Mouse (Mus musculus): ENCODE measurements around the gene Chrnb1. TPM values are rescaled to one million over a fixed set of nuclear protein-coding genes. Genes with fewer than 3 reads are reported as not detected.

The Chrnb1 gene
- polyA plus RNA-seq, 1 experiment from 2014 or later = 10.3 TPM

DNA sequence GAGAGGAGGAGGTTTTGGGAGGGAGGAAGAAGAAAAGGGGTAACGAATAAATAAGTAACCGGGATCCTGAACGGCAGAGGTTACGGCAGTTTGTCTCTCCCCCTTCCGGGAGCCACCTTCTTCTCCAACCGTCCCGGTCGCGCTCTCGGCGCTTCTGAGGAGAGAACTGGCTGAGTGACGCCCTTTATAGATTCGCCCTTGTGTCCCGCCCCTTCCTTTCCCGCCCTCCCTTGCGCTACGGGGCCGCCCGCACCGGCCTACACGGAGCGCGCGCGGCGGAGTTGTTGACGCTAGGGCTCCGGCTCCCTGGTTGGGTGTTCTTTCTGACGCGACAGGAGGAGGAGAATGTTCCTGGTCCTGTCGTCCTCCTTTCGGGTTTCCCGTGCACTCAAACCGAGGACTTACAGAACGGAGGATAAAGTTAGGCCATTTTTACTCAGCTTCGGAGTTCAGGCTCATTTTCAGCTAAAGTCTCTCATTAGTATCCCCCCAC lies 37.2 kb downstream of the Chrnb1 start, which contains the start of gene Polr2a:
Polr2a (minus strand) TSS at position 160 of the 493 bp plus-strand sequence.
- no peaks in the 10 kb centered on the region for H3K36me3 ChIP-seq (ENCODE audit: control insufficient read depth, insufficient read depth, low read length)
- ATAC-seq (ENCODE audit: insufficient read depth, low FRiP score) = peak; percentile 95
- H3K4me2 ChIP-seq (ENCODE audit: low read depth, low read length) = peak within 1 kb of the TSS; percentile 75
- peak within 1 kb of the TSS; percentile 81 for H3K9ac ChIP-seq (ENCODE audit: low read length)
- peak within 1 kb of the TSS; percentile 77 for H3K4me3 ChIP-seq (replicated peaks; ENCODE audit: low read length)
- peaks cover 35% of the 10 kb centered on the region for H3K4me1 ChIP-seq (ENCODE audit: control insufficient read depth, insufficient read depth, low read length)
- 0% methylated on average over 29 of the region's 36 CpGs for WGBS
- no peaks in the 10 kb centered on the region for H3K9me3 ChIP-seq (replicated peaks; ENCODE audit: control insufficient read depth, low read length)
- H3K27ac ChIP-seq (ENCODE audit: low read length) = peak within 1 kb of the TSS; percentile 92
- H3K27me3 ChIP-seq (ENCODE audit: control insufficient read depth, insufficient read depth, low read length) = no peaks in the 10 kb centered on the region

DNA sequence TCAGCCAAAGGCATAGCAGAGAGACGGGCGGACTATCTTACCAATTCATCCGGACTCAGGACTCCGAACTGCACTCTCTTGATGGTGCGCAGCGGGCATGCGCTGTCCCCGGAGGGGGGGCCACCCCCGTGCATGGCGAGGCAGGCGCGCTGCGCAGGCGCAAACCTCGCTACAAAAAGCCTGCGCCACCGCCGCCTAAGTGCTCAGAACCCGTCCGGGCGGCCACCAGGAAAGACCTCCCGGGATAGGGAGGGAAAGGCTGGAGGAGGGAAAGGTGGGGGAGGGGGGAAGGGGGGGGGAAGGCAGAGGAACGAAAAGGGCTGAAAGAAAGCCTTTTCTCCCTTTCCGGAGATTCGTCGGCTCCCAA lies 37.7 kb downstream of the Chrnb1 start:
- Histone ChIP-seq H3K36me3 (ENCODE audit: control insufficient read depth, insufficient read depth, low read length) (no peaks in the 10 kb centered on the region), H3K9me3 (replicated peaks; ENCODE audit: control insufficient read depth, low read length) (no peaks in the 10 kb centered on the region), H3K4me1 (ENCODE audit: control insufficient read depth, insufficient read depth, low read length) (peaks cover 37% of the 10 kb centered on the region), H3K27ac (ENCODE audit: low read length) (peak overlapping the region; percentile 92), H3K27me3 (ENCODE audit: control insufficient read depth, insufficient read depth, low read length) (no peaks in the 10 kb centered on the region), H3K4me2 (ENCODE audit: low read depth, low read length) (peak overlapping the region; percentile 75), H3K9ac (ENCODE audit: low read length) (peak overlapping the region; percentile 80), H3K4me3 (replicated peaks; ENCODE audit: low read length) (peak overlapping the region; percentile 77)
- 0% methylated on average over 23 of the region's 26 CpGs for WGBS
- ATAC-seq (ENCODE audit: insufficient read depth, low FRiP score) = peak; percentile 89

DNA sequence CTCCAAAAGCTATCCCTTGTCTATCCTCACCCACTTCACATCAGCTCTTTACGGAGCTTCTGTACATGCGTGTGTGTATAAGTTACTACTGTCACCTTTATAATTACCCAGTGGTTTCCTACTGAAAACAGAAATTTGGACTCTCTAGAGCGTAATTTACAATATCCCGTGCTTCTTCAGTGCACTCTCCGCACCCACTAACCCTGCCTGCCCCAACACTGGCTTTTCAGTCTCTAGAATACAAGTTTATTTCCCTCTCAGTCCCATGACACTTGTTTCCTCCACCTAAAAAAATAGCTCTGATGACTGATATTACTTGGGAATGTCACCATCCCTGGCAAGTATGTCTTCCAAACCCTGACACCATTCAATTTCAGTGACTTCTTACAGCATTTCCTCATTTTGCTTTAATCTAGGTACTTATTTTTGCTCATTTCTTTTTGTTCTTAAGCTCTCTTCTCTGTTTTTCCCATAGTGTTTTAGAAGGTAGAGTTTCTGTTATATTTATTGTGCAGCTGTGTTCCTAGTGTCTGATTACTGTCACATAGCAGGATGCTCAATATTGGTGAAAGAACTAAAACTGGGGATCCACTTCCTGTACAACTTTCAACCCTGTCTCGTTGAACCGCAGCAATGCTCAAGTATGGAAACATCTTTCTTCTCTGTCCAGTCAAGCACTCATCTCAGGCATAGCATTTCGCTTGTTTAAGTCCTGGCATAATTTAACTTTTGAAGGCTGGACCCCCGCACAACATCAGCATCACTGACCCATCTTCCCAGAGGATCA lies 38.2 kb downstream of the Chrnb1 start:
- WGBS = 34% methylated on average over 9 of the region's 9 CpGs
- peaks cover 39% of the 10 kb centered on the region for H3K4me1 ChIP-seq (ENCODE audit: control insufficient read depth, insufficient read depth, low read length)
- no peak for ATAC-seq (ENCODE audit: insufficient read depth, low FRiP score)

DNA sequence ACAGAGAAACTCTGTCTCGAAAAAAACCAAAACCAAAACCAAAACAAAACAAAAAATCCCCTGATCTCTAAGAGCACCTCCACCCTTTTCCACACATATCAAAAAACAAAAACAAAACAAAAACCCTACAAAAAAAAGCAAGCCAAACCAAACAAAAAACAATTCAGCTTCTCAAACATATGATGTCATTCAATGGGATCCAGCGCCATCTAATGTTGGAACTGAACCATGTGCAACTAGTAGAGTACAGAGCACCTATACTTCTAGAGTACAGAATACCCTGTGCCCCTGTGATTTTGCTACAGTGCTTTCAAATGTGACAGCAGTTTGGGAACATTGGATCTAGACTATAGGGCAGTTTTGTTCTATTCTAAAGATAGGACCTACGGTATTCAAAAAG lies 41.0 kb downstream of the Chrnb1 start:
- H3K9me3 ChIP-seq (replicated peaks; ENCODE audit: control insufficient read depth, low read length) = no peaks in the 10 kb centered on the region
- H3K36me3 ChIP-seq (ENCODE audit: control insufficient read depth, insufficient read depth, low read length) = no peaks in the 10 kb centered on the region
- no peak overlapping the region for H3K4me2 ChIP-seq (ENCODE audit: low read depth, low read length)
- H3K27me3 ChIP-seq (ENCODE audit: control insufficient read depth, insufficient read depth, low read length) = no peaks in the 10 kb centered on the region
- no peak overlapping the region for H3K27ac ChIP-seq (ENCODE audit: low read length)
- WGBS = 41% methylated on average over 3 of the region's 3 CpGs
- ATAC-seq (ENCODE audit: insufficient read depth, low FRiP score) = no peak
- no peak overlapping the region for H3K9ac ChIP-seq (ENCODE audit: low read length)
- H3K4me1 ChIP-seq (ENCODE audit: control insufficient read depth, insufficient read depth, low read length) = peaks cover 32% of the 10 kb centered on the region
- no peak overlapping the region for H3K4me3 ChIP-seq (replicated peaks; ENCODE audit: low read length)

More for the DNA sequence above, 38.2 kb downstream of the Chrnb1 start:
- H3K27me3 ChIP-seq (ENCODE audit: control insufficient read depth, insufficient read depth, low read length) = no peaks in the 10 kb centered on the region
- H3K36me3 ChIP-seq (ENCODE audit: control insufficient read depth, insufficient read depth, low read length) = no peaks in the 10 kb centered on the region
- peak overlapping the region; percentile 75 for H3K4me2 ChIP-seq (ENCODE audit: low read depth, low read length)
- H3K4me3 ChIP-seq (replicated peaks; ENCODE audit: low read length) = peak overlapping the region; percentile 77
- no peaks in the 10 kb centered on the region for H3K9me3 ChIP-seq (replicated peaks; ENCODE audit: control insufficient read depth, low read length)
- peak overlapping the region; percentile 80 for H3K9ac ChIP-seq (ENCODE audit: low read length)
- peak overlapping the region; percentile 92 for H3K27ac ChIP-seq (ENCODE audit: low read length)

DNA sequence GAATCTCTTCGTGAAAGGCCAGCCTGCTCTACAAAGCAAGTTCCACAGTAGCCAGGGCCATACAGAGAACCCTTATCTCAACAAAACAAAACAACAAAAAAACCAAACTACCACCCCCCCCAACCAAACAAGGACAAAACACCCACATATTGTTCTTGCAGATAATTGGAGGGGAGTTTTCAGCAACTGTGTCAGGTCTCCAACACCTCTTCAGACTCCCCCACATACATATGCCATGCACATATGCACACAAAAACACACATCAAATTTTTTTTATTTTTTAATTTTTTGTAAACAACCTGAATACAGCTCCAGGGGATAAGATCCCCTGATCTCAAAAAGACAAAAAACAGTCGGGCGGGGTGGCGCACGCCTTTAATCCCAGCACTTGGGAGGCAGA lies 41.5 kb downstream of the Chrnb1 start:
- WGBS = 84% methylated on average over 5 of the region's 5 CpGs
- H3K9me3 ChIP-seq (replicated peaks; ENCODE audit: control insufficient read depth, low read length) = no peaks in the 10 kb centered on the region
- H3K9ac ChIP-seq (ENCODE audit: low read length) = no peak overlapping the region
- peaks cover 30% of the 10 kb centered on the region for H3K4me1 ChIP-seq (ENCODE audit: control insufficient read depth, insufficient read depth, low read length)
- H3K27ac ChIP-seq (ENCODE audit: low read length) = no peak overlapping the region
- H3K4me2 ChIP-seq (ENCODE audit: low read depth, low read length) = no peak overlapping the region
- H3K36me3 ChIP-seq (ENCODE audit: control insufficient read depth, insufficient read depth, low read length) = no peaks in the 10 kb centered on the region
- no peak for ATAC-seq (ENCODE audit: insufficient read depth, low FRiP score)
- H3K4me3 ChIP-seq (replicated peaks; ENCODE audit: low read length) = no peak overlapping the region
- H3K27me3 ChIP-seq (ENCODE audit: control insufficient read depth, insufficient read depth, low read length) = no peaks in the 10 kb centered on the region

DNA sequence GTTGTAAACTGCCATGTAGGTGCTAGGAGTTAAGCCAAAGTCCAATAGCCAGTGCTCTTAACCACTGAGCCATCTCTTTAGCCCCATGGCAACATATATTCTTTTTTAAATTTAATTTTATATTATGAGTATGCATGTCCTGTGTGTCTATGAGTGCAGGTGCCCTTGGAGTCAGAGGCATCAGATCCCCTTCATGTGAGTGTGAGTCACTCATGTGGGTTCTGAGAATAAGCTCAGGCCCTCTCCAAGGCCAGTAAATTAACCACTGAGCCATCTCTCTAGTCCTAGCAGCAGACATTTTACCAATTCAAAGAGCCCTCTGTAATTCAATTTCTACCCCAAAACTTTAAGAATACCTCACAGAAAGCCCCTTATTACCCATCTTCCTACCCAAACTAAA lies 43.1 kb downstream of the Chrnb1 start:
- ATAC-seq (ENCODE audit: insufficient read depth, low FRiP score) = no peak
- Histone ChIP-seq H3K9me3 (replicated peaks; ENCODE audit: control insufficient read depth, low read length) (no peaks in the 10 kb centered on the region), H3K4me2 (ENCODE audit: low read depth, low read length) (no peak overlapping the region), H3K4me1 (ENCODE audit: control insufficient read depth, insufficient read depth, low read length) (peaks cover 30% of the 10 kb centered on the region), H3K9ac (ENCODE audit: low read length) (no peak overlapping the region), H3K36me3 (ENCODE audit: control insufficient read depth, insufficient read depth, low read length) (no peaks in the 10 kb centered on the region), H3K4me3 (replicated peaks; ENCODE audit: low read length) (no peak overlapping the region), H3K27ac (ENCODE audit: low read length) (no peak overlapping the region), H3K27me3 (ENCODE audit: control insufficient read depth, insufficient read depth, low read length) (no peaks in the 10 kb centered on the region)

DNA sequence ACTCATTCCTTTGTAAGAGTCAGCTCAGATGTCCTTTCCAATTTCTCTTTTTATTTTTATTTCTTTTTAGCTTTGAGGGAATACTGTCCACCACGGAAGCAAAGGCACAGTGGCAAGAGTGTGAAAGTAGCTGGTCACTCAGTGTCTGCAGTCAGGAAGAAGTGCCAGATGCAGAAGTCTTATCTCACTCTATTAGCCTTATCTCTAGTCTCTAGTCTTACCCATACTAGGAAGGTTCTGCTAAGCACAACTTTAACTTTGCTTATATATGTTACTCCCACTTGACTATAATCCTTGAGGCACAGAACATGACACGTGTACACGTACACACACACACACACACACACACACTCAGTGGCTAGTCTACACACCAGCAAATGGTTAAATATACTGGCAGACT lies 44.1 kb downstream of the Chrnb1 start:
- H3K36me3 ChIP-seq (ENCODE audit: control insufficient read depth, insufficient read depth, low read length) = no peaks in the 10 kb centered on the region; the same call in 1 of the 2 replicates
- H3K4me2 ChIP-seq (ENCODE audit: low read depth, low read length) = no peak overlapping the region
- H3K27me3 ChIP-seq (ENCODE audit: control insufficient read depth, insufficient read depth, low read length) = no peaks in the 10 kb centered on the region
- peaks cover 22% of the 10 kb centered on the region for H3K4me1 ChIP-seq (ENCODE audit: control insufficient read depth, insufficient read depth, low read length)
- no peak overlapping the region for H3K9ac ChIP-seq (ENCODE audit: low read length)
- WGBS = 70% methylated on average over 3 of the region's 3 CpGs
- H3K9me3 ChIP-seq (replicated peaks; ENCODE audit: control insufficient read depth, low read length) = no peaks in the 10 kb centered on the region
- H3K27ac ChIP-seq (ENCODE audit: low read length) = no peak overlapping the region
- H3K4me3 ChIP-seq (replicated peaks; ENCODE audit: low read length) = no peak overlapping the region
- ATAC-seq (ENCODE audit: insufficient read depth, low FRiP score) = no peak

Other genes starting within 250 kb of the Chrnb1 start
- 0.54 and 0.69 TPM in 2 replicates for gene Dnah2, start 246.8 kb downstream of the Chrnb1 start, polyA plus RNA-seq (2015; fragmentation: Nextera tagmentation; extraction: Ambion mirVana)
- gene Efnb3, start 235.7 kb downstream of the Chrnb1 start, polyA plus RNA-seq (2015; fragmentation: Nextera tagmentation; extraction: Ambion mirVana) = 7.2 and 7.3 TPM in 2 replicates
- 19.3 and 21.6 TPM in 2 replicates for gene Wrap53, start 215.7 kb downstream of the Chrnb1 start, polyA plus RNA-seq (2015; fragmentation: Nextera tagmentation; extraction: Ambion mirVana)
- gene Trp53, start 215.6 kb downstream of the Chrnb1 start, polyA plus RNA-seq (2015; fragmentation: Nextera tagmentation; extraction: Ambion mirVana) = 118 and 120 TPM in 2 replicates
- 9.5 and 10.4 TPM in 2 replicates for gene Atp1b2, start 190.0 kb downstream of the Chrnb1 start, polyA plus RNA-seq (2015; fragmentation: Nextera tagmentation; extraction: Ambion mirVana)
- 1.3 and 2.2 TPM in 2 replicates for gene Shbg, start 178.0 kb downstream of the Chrnb1 start, polyA plus RNA-seq (2015; fragmentation: Nextera tagmentation; extraction: Ambion mirVana)
- gene Sat2, start 173.9 kb downstream of the Chrnb1 start, polyA plus RNA-seq (2015; fragmentation: Nextera tagmentation; extraction: Ambion mirVana) = 18.1 and 19.6 TPM in 2 replicates
- gene Fxr2, start 163.0 kb downstream of the Chrnb1 start, polyA plus RNA-seq (2015; fragmentation: Nextera tagmentation; extraction: Ambion mirVana) = 20.9 and 22.1 TPM in 2 replicates
- gene Sox15, start 140.6 kb downstream of the Chrnb1 start, polyA plus RNA-seq (2015; fragmentation: Nextera tagmentation; extraction: Ambion mirVana) = 7.7 and 7.9 TPM in 2 replicates
- 67.7 and 68.8 TPM in 2 replicates for gene Mpdu1, start 133.3 kb downstream of the Chrnb1 start, polyA plus RNA-seq (2015; fragmentation: Nextera tagmentation; extraction: Ambion mirVana)
- 18.9 and 19.6 TPM in 2 replicates for gene Cd68, start 129.8 kb downstream of the Chrnb1 start, polyA plus RNA-seq (2015; fragmentation: Nextera tagmentation; extraction: Ambion mirVana)
- gene Eif4a1, start 123.5 kb downstream of the Chrnb1 start, polyA plus RNA-seq (2015; fragmentation: Nextera tagmentation; extraction: Ambion mirVana) = 454 and 462 TPM in 2 replicates
- gene Senp3, start 113.9 kb downstream of the Chrnb1 start, polyA plus RNA-seq (2015; fragmentation: Nextera tagmentation; extraction: Ambion mirVana) = 66.3 and 68.5 TPM in 2 replicates
- 0.59 and 1.0 TPM in 2 replicates for gene Tnfsf13, start 110.2 kb downstream of the Chrnb1 start, polyA plus RNA-seq (2015; fragmentation: Nextera tagmentation; extraction: Ambion mirVana)
- 8.8 and 9.6 TPM in 2 replicates for gene Tnfsf12, start 100.1 kb downstream of the Chrnb1 start, polyA plus RNA-seq (2015; fragmentation: Nextera tagmentation; extraction: Ambion mirVana)
- 2.9 and 4.2 TPM in 2 replicates for gene Tnfsfm13, start 99.8 kb downstream of the Chrnb1 start, polyA plus RNA-seq (2015; fragmentation: Nextera tagmentation; extraction: Ambion mirVana)
- gene Polr2a, start 37.3 kb downstream of the Chrnb1 start, polyA plus RNA-seq (2015; fragmentation: Nextera tagmentation; extraction: Ambion mirVana) = 17.7 and 20.6 TPM in 2 replicates
- gene Slc35g3, start 34.0 kb downstream of the Chrnb1 start, polyA plus RNA-seq (2015; fragmentation: Nextera tagmentation; extraction: Ambion mirVana) = 0.17 TPM in 1 of 2 replicates, not detected in the other
- 3.4 TPM in 2 replicates for gene Zbtb4, start 30.0 kb downstream of the Chrnb1 start, polyA plus RNA-seq (2015; fragmentation: Nextera tagmentation; extraction: Ambion mirVana)
- 1.8 and 2.5 TPM in 2 replicates for gene Fgf11, start 5.9 kb upstream of the Chrnb1 start, polyA plus RNA-seq (2015; fragmentation: Nextera tagmentation; extraction: Ambion mirVana)
- 14.2 and 15.0 TPM in 2 replicates for gene Tmem102, start 9.7 kb upstream of the Chrnb1 start, polyA plus RNA-seq (2015; fragmentation: Nextera tagmentation; extraction: Ambion mirVana)
- 0.03 TPM in 1 of 2 replicates, not detected in the other for gene Gm39566, start 19.4 kb upstream of the Chrnb1 start, polyA plus RNA-seq (2015; fragmentation: Nextera tagmentation; extraction: Ambion mirVana)
- gene Spem2, start 22.5 kb upstream of the Chrnb1 start, polyA plus RNA-seq (2015; fragmentation: Nextera tagmentation; extraction: Ambion mirVana) = not detected in 2 replicates
- gene Spem1, start 26.2 kb upstream of the Chrnb1 start, polyA plus RNA-seq (2015; fragmentation: Nextera tagmentation; extraction: Ambion mirVana) = not detected in 2 replicates
- gene Nlgn2, start 41.8 kb upstream of the Chrnb1 start, polyA plus RNA-seq (2015; fragmentation: Nextera tagmentation; extraction: Ambion mirVana) = 5.3 and 6.4 TPM in 2 replicates
- gene Tmem256, start 42.6 kb upstream of the Chrnb1 start, polyA plus RNA-seq (2015; fragmentation: Nextera tagmentation; extraction: Ambion mirVana) = 377 and 401 TPM in 2 replicates
- 85.1 and 98.5 TPM in 2 replicates for gene Plscr3, start 50.4 kb upstream of the Chrnb1 start, polyA plus RNA-seq (2015; fragmentation: Nextera tagmentation; extraction: Ambion mirVana)
- 15.3 and 19.1 TPM in 2 replicates for gene Tnk1, start 62.8 kb upstream of the Chrnb1 start, polyA plus RNA-seq (2015; fragmentation: Nextera tagmentation; extraction: Ambion mirVana)
- not detected in 2 replicates for gene Tmem95, start 82.1 kb upstream of the Chrnb1 start, polyA plus RNA-seq (2015; fragmentation: Nextera tagmentation; extraction: Ambion mirVana)
- 15.1 and 24.7 TPM in 2 replicates for gene Kctd11, start 85.5 kb upstream of the Chrnb1 start, polyA plus RNA-seq (2015; fragmentation: Nextera tagmentation; extraction: Ambion mirVana)
- gene Acap1, start 99.6 kb upstream of the Chrnb1 start, polyA plus RNA-seq (2015; fragmentation: Nextera tagmentation; extraction: Ambion mirVana) = 4.0 and 5.1 TPM in 2 replicates
- 4.9 TPM in 2 replicates for gene 2810408A11Rik, start 105.0 kb upstream of the Chrnb1 start, polyA plus RNA-seq (2015; fragmentation: Nextera tagmentation; extraction: Ambion mirVana)
- 7.5 TPM in 2 replicates for gene Neurl4, start 105.1 kb upstream of the Chrnb1 start, polyA plus RNA-seq (2015; fragmentation: Nextera tagmentation; extraction: Ambion mirVana)
- 61.6 and 63.4 TPM in 2 replicates for gene Gps2, start 117.9 kb upstream of the Chrnb1 start, polyA plus RNA-seq (2015; fragmentation: Nextera tagmentation; extraction: Ambion mirVana)
- gene Eif5a, start 126.0 kb upstream of the Chrnb1 start, polyA plus RNA-seq (2015; fragmentation: Nextera tagmentation; extraction: Ambion mirVana) = 1,516 and 1,535 TPM in 2 replicates
- 2.9 and 3.8 TPM in 2 replicates for gene Ybx2, start 139.9 kb upstream of the Chrnb1 start, polyA plus RNA-seq (2015; fragmentation: Nextera tagmentation; extraction: Ambion mirVana)
- 38.3 and 39.1 TPM in 2 replicates for gene Slc2a4, start 152.2 kb upstream of the Chrnb1 start, polyA plus RNA-seq (2015; fragmentation: Nextera tagmentation; extraction: Ambion mirVana)
- 397 and 438 TPM in 2 replicates for gene Cldn7, start 168.8 kb upstream of the Chrnb1 start, polyA plus RNA-seq (2015; fragmentation: Nextera tagmentation; extraction: Ambion mirVana)
- gene Ctdnep1, start 185.2 kb upstream of the Chrnb1 start, polyA plus RNA-seq (2015; fragmentation: Nextera tagmentation; extraction: Ambion mirVana) = 17.5 and 17.7 TPM in 2 replicates
- gene Elp5, start 186.6 kb upstream of the Chrnb1 start, polyA plus RNA-seq (2015; fragmentation: Nextera tagmentation; extraction: Ambion mirVana) = 102 and 103 TPM in 2 replicates
- 485 and 494 TPM in 2 replicates for gene Gabarap, start 195.2 kb upstream of the Chrnb1 start, polyA plus RNA-seq (2015; fragmentation: Nextera tagmentation; extraction: Ambion mirVana)
- gene Phf23, start 199.8 kb upstream of the Chrnb1 start, polyA plus RNA-seq (2015; fragmentation: Nextera tagmentation; extraction: Ambion mirVana) = 44.3 and 47.9 TPM in 2 replicates
- 17.7 and 22.3 TPM in 2 replicates for gene Dvl2, start 204.7 kb upstream of the Chrnb1 start, polyA plus RNA-seq (2015; fragmentation: Nextera tagmentation; extraction: Ambion mirVana)
- gene Acadvl, start 219.5 kb upstream of the Chrnb1 start, polyA plus RNA-seq (2015; fragmentation: Nextera tagmentation; extraction: Ambion mirVana) = 115 and 119 TPM in 2 replicates
- gene Dlg4, start 221.0 kb upstream of the Chrnb1 start, polyA plus RNA-seq (2015; fragmentation: Nextera tagmentation; extraction: Ambion mirVana) = 8.4 and 9.0 TPM in 2 replicates